Mouse (Mus musculus) ES-Bruce4 (cell line): ENCODE results near the gene Retreg3. TPM values are rescaled to one million over a fixed set of nuclear protein-coding genes. Genes with fewer than 3 reads are reported as not detected.
"Not testable (repeated sequence)": the region's sequence is repeated elsewhere in the genome, so short reads cannot be mapped to it uniquely, and the experiment has no call there.

ENCODE experiments used
- H3K27ac ChIP-seq: 2 replicates; pipeline ENCODE4 v1.5.1; 2012; ENCODE audit warnings: low read length, inconsistent platforms; ENCODE audit not compliant: insufficient read depth
- H3K27me3 ChIP-seq: 2 replicates; pipeline ENCODE4 v1.6.1; 2012; ENCODE audit warnings: mild to moderate bottlenecking, low read length, inconsistent platforms; ENCODE audit not compliant: control insufficient read depth, poor library complexity, insufficient read depth, severe bottlenecking
- H3K36me3 ChIP-seq: 2 replicates; pipeline ENCODE4 v1.6.1; 2012; ENCODE audit warnings: inconsistent platforms, mild to moderate bottlenecking, low read length, moderate library complexity; ENCODE audit not compliant: control insufficient read depth, poor library complexity, insufficient read depth, severe bottlenecking
- H3K4me1 ChIP-seq: one replicate; pipeline ENCODE4 v1.8.1; 2011; ENCODE audit warnings: low read length; ENCODE audit not compliant: control insufficient read depth, insufficient read depth
- H3K4me3 ChIP-seq: 2 replicates; pipeline ENCODE4 v1.5.1; 2011; ENCODE audit warnings: low read depth, mild to moderate bottlenecking, low read length
- H3K9ac ChIP-seq: 2 replicates; pipeline ENCODE4 v1.6.1; 2012; ENCODE audit warnings: low read depth, mild to moderate bottlenecking, inconsistent platforms; ENCODE audit not compliant: poor library complexity, severe bottlenecking
- H3K9me3 ChIP-seq: replicated peaks from 2 replicates; pipeline ENCODE4 v1.6.1; 2012; ENCODE audit warnings: mild to moderate bottlenecking, low read length, inconsistent platforms; ENCODE audit not compliant: control insufficient read depth, poor library complexity, insufficient read depth, severe bottlenecking
- CTCF ChIP-seq: IDR thresholded peaks from one replicate; pipeline ENCODE4 v1.8.1; 2011; ENCODE audit warnings: low read depth, low read length
- EP300 ChIP-seq: IDR thresholded peaks from 2 replicates; pipeline ENCODE4 v1.6.1; 2011; ENCODE audit warnings: low read depth, low read length; ENCODE audit not compliant: insufficient read depth
- POLR2A ChIP-seq: IDR thresholded peaks from one replicate; pipeline ENCODE4 v1.8.1; 2011; ENCODE audit warnings: low read length; ENCODE audit not compliant: insufficient read depth
- polyA plus RNA-seq: library from polyadenylated mRNA; stranded (reverse); fragments of >200 nt; gene quantifications from 2 replicates; pipeline ENCODE4 v1.2.4, GENCODE M21; 2011; ENCODE audit warnings: low read depth; ENCODE audit not compliant: missing spikeins, insufficient read depth, insufficient read length

Gene Retreg3
- polyA plus RNA-seq, 1 experiment: 32.3 TPM

- Histone ChIP-seq H3K9me3 (no peaks in the 10 kb centered on the region), H3K9ac (peak overlapping the region; percentile 56), H3K4me3 (peak overlapping the region; percentile 45), H3K4me1 (no peaks in the 10 kb centered on the region), H3K36me3 (no peaks in the 10 kb centered on the region), H3K27me3 (peaks cover 21% of the 10 kb centered on the region), H3K27ac (no peak overlapping the region)
- no peak for TF ChIP-seq POLR2A
- no peak for TF ChIP-seq EP300
- no peak for TF ChIP-seq CTCF
Measured at GRCm38 (mm10) chr11:101164677-101165580, 45.2 kb upstream of the Retreg3 start.

DNA sequence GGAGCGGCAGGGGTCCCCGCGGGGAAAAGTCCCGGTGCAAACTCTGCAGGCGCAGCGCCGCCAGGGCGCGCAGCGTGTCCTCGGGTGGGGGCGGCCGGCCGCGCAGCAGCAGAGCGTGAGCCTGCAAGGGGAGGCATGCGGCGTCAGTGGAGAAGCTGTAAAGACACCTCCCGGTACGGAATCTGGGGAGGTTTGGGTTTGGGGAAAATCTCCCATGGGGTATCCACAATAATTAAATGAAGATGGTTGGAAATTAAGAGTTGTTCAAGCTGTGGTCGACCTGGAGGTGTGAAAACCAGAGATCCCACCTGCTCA is 44.6 kb upstream of the Retreg3 start:
- Histone ChIP-seq H3K4me3 (peak overlapping the region; percentile 45), H3K4me1 (no peaks in the 10 kb centered on the region), H3K27me3 (peaks cover 19% of the 10 kb centered on the region), H3K27ac (no peak overlapping the region), H3K9ac (peak overlapping the region; percentile 56), H3K9me3 (no peaks in the 10 kb centered on the region), H3K36me3 (no peaks in the 10 kb centered on the region)
- TF ChIP-seq EP300 (no peak), CTCF (no peak), POLR2A (no peak)

GRCm38 (mm10) chr11:101163476-101164350 is 44.0 kb upstream of the Retreg3 start:
- H3K36me3 ChIP-seq: no peaks in the 10 kb centered on the region
- TF ChIP-seq CTCF (no peak), EP300 (no peak), POLR2A (no peak)
- no peaks in the 10 kb centered on the region for H3K9me3 ChIP-seq
- H3K4me3 ChIP-seq: peak overlapping the region; percentile 45
- H3K9ac ChIP-seq: peak overlapping the region; percentile 56
- no peaks in the 10 kb centered on the region for H3K4me1 ChIP-seq
- no peak overlapping the region for H3K27ac ChIP-seq
- peaks cover 15% of the 10 kb centered on the region for H3K27me3 ChIP-seq

DNA sequence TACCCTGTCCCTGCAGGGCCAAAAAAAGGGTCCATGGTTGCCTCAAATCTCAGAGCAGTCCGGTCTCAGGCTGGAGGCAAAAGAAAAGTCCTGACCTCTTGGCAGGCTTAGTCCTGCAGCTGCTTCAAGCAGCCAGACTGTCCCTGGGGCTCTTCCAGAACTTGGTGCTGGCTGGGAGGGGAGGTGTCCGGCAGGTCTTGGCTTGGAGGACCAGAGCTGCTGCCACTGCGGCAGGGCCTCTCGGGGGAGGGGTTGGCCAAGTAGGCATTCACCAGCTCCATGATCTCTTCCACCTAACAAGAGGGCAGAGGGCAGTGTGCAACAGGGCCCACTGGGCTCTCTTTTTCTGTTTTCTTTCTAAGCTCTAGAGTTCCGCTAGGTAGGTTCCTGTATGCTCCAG is 43.1 kb upstream of the Retreg3 start:
- TF ChIP-seq CTCF (no peak), EP300 (no peak), POLR2A (no peak)
- no peaks in the 10 kb centered on the region for H3K9me3 ChIP-seq
- no peaks in the 10 kb centered on the region for H3K4me1 ChIP-seq
- H3K36me3 ChIP-seq: no peaks in the 10 kb centered on the region
- H3K27me3 ChIP-seq: peaks cover 13% of the 10 kb centered on the region
- no peak overlapping the region for H3K4me3 ChIP-seq
- H3K27ac ChIP-seq: no peak overlapping the region
- H3K9ac ChIP-seq: no peak overlapping the region

- H3K27me3 ChIP-seq: peaks cover 13% of the 10 kb centered on the region
- H3K9me3 ChIP-seq: no peaks in the 10 kb centered on the region
- no peak overlapping the region for H3K4me3 ChIP-seq
- H3K36me3 ChIP-seq: no peaks in the 10 kb centered on the region
- H3K4me1 ChIP-seq: no peaks in the 10 kb centered on the region
- H3K27ac ChIP-seq: no peak overlapping the region
- no peak for TF ChIP-seq POLR2A
- no peak for TF ChIP-seq EP300
- TF ChIP-seq CTCF: no peak
- H3K9ac ChIP-seq: no peak overlapping the region
Measured at GRCm38 (mm10) chr11:101162301-101162700, 42.6 kb upstream of the Retreg3 start.

GRCm38 (mm10) chr11:101161551-101161950 is 41.9 kb upstream of the Retreg3 start:
- H3K4me1 ChIP-seq: no peaks in the 10 kb centered on the region
- H3K36me3 ChIP-seq: no peaks in the 10 kb centered on the region
- no peaks in the 10 kb centered on the region for H3K9me3 ChIP-seq
- H3K4me3 ChIP-seq: no peak overlapping the region
- H3K9ac ChIP-seq: no peak overlapping the region
- H3K27ac ChIP-seq: no peak overlapping the region
- TF ChIP-seq POLR2A (no peak), CTCF (no peak), EP300 (no peak)
- peaks cover 13% of the 10 kb centered on the region for H3K27me3 ChIP-seq

- not testable (repeated sequence) for H3K27ac ChIP-seq, H3K36me3 ChIP-seq, H3K9ac ChIP-seq, H3K4me3 ChIP-seq, H3K9me3 ChIP-seq, H3K4me1 ChIP-seq, H3K27me3 ChIP-seq
Measured at GRCm38 (mm10) chr11:101160981-101161505, 41.4 kb upstream of the Retreg3 start.

DNA sequence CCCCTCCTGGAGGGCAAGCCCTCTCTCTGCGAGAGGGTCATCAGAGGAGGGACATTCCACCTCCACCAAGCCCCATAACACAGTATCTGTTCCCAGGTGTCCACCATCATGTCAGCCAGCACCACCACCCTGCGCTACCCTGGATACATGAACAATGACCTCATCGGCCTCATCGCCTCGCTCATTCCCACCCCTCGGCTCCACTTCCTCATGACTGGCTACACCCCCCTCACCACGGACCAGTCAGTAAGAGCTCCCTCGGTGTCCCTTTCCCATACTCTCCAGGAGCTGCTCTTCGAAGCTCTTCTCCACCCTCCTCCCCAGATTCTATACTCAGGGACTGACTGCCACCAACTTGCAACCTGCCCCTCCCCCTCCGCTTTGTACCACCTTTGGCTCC is 40.5 kb upstream of the Retreg3 start:
- not testable (repeated sequence) for H3K27me3 ChIP-seq, H3K4me3 ChIP-seq, H3K27ac ChIP-seq

More for the DNA sequence above, 40.5 kb upstream of the Retreg3 start:
- not testable (repeated sequence) for H3K9me3 ChIP-seq, H3K36me3 ChIP-seq, H3K9ac ChIP-seq, H3K4me1 ChIP-seq
